Mouse (Mus musculus): Measurements from ENCODE around the gene Isoc2b. TPM values are rescaled to one million over a fixed set of nuclear protein-coding genes. Genes with fewer than 3 reads are reported as not detected.

Gene Isoc2b
- under 1 TPM; 0.18 to 0.59 TPM for polyA plus RNA-seq (2012; fragmentation: generic; extraction: Trizol)

DNA sequence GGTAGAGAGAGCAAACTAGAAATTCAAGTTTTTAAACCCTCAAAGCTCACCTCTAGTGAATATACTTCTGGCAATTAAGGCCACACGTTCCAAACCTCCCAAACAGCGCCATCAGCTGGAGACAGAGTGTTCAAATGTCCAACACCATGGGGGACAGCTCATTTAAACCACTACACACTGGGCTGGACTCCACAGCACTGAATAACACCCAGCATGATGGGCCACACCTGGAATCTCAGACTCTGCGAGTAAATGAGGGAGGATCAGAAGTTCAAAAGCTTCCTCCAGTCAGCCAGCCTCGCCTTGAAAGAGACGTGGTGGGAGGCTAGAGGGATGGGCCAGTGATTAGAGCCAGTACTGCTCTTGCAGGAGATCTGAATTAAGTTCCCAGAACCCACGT is at the start of gene Isoc2b:
Gene Isoc2b, minus strand, starts transcription at position 126 of the 400 bp plus-strand sequence.

DNA sequence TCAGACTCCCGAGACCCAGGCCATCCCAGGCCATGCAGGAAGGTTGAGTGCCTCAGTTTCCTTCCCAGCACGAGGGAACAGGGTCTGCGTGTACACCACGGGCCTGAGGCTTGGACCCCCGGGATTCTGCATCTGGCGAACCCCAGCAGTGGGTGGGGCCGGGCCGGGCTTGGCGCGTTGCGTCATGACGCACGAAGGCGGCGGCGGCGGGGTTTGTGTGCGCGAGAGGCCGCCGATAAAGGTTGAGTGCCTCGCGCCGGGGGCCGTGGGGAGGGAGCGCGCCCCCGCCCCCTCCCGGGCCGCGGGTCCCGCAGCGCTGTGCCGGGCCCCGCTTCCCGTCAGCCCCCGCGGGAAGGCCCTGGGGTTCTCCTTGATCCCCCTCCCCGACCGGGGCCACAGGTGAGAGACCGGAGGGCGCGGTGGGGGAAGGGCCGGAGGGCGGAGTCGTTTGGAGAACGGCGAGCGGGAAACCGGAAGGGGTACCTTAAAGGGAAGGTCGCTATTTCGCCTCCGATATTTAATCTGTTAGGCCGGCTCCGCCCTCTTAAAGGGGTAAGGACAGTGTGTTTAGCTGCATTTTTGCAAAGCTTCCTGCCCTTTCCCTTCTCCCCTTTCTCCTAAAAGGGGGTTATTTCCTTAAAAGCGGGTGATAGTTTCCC is 45.1 kb upstream of the Isoc2b start, which contains the start of gene Zfp628:
Gene Zfp628, plus strand, starts transcription at position 211 of the 659 bp plus-strand sequence.

DNA sequence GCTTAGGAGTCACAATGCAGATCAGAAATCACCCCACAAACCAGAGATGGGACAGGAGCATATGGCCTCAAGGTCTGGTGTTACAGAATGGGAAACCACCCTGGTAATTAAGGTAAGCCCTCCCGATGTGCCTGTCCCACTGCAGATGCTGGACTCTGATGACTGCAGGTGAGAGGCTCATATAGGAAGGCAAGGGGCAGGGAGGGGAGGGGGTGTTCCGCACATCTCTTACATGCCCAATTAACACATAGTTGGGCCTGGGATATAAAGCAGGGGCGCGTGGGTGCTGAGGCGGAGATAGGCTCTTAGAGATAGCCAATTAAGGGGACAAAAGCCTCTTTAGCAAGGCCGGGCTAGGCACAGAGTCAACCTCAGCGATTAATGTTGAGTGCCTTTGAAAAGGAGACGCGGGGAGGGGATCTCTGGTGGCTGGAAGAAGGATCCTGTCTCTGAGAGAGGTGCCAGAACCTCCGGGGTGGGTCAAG is 36.5 kb upstream of the Isoc2b start, which contains the start of gene Gm36210:
Gene Gm36210, minus strand, starts transcription at position 51 of the 485 bp plus-strand sequence.

DNA sequence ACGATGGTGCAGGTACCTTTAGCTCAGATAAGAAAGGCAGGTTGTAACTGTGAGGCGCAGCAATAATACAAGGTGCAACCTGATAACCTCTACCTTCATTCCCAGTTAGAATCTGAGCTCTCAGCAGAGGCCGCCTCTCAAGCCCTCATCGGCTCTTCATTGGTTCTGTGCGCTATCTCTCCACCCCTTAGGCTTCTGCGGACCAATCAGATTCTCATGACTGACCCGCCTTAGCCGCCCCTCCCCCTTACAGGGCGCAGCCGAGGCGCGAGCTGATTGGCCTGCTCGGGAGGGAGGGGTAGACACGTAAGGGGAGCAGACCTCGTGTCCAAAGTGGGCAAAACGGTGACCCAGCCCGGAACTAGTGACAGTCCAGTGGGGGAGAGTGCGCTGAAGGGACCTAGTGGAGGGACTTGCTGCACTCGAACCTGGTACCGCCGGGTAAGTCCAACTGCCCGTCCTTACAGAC is 6.7 kb upstream of the Isoc2b start, which contains the start of gene Isoc2a:
Gene Isoc2a, plus strand, starts transcription at position 401 of the 469 bp plus-strand sequence.

DNA sequence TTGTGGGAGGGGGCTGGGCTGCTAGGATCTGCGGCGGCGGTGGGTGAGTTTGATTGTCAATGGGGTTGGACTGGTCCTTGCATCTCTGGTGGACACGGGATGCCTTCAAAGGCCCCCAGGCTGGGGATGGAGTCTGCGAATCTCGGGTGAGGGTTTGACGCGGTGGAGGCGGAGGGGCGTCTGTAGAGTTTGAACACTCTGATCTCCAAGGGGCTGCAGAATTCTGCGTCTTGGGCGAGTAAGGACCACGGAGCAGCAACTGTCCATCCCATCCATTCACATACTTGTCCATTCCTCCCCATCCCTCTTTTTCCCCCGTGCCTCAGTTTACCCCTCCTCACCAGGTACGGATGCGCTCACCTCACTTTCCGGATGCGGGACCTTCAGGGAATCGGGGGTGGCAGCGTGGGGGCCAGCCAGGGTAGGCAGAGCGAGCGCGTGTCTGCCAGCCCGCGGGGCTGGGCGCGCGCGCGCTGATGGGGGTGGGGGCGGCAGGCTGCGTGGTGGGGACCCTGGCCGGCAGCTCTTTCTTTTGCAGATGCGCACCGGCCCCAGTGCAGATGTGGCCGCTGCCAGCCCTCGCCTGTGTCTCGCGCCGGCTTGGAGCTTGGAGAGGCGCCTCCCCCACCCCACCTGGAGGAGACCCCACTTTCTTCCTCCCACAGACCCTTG is 25.7 kb downstream of the Isoc2b start, which contains the start of gene Shisa7:
Gene Shisa7, minus strand, starts transcription at position 452 of the 672 bp plus-strand sequence.

DNA sequence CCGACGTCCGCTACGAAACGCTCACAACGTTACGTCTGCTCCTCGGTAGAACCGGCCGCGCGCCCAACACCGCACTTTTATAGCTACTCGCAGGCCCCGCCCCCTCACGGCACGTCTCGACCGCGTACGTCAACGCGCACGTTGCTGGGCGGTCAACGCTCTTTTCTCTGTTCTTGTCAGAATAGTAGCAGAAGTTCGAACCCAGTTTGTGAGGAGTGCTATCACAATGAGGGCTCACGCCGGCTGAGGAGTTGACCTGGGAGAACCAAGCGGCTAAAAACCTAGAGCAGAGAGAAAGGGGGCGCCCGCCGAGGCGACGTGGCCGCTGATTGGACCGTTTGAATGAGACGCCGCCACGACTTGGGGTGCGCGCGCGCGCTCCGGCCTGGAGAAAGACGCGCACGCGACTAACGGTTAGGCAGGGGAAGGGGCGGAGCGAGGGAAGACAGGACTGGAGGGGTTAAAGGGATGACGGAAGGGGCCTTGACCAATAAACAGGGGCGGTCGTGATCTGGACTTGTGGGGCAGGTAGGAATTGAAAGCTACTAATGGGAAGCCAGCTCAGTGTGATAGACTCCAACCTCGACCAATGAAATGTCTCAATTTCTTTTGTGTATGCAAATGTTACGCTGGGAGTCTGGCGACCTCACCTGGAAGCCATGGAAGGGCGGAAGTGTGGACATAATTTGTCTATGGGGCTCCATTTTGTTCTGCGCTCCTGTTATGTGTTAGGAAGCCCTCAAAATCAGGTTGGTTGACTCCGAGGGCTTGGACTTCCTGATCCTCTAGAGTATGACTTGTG is 57.6 kb downstream of the Isoc2b start, which contains the start of gene Ube2s:
Gene Ube2s, minus strand, starts transcription at position 288 of the 802 bp plus-strand sequence.

Other genes with a start within 250 kb of the Isoc2b start
- 1 to 10 TPM; 1.9 to 4.9 TPM for gene Tmem86b, start 238.8 kb downstream of the Isoc2b start, polyA plus RNA-seq (2012; fragmentation: generic; extraction: Trizol)
- 10 to 100 TPM; 24.9 to 47.9 TPM for gene Ppp6r1, start 211.2 kb downstream of the Isoc2b start, polyA plus RNA-seq (2012; fragmentation: generic; extraction: Trizol)
- gene Hspbp1, start 185.2 kb downstream of the Isoc2b start, polyA plus RNA-seq (2012; fragmentation: generic; extraction: Trizol) = 100 to 1,000 TPM in 1 of 2 experiments, 10 to 100 TPM in 1; 56.4 to 125 TPM
- 10 to 100 TPM in 1 of 2 experiments, 1 to 10 TPM in 1; 3.8 to 11.2 TPM for gene Brsk1, start 179.7 kb downstream of the Isoc2b start, polyA plus RNA-seq (2012; fragmentation: generic; extraction: Trizol)
- under 1 TPM; 0.02 to 0.27 TPM for gene Tmem150b, start 145.0 kb downstream of the Isoc2b start, polyA plus RNA-seq (2012; fragmentation: generic; extraction: Trizol)
- gene Kmt5c, start 130.1 kb downstream of the Isoc2b start, polyA plus RNA-seq (2012; fragmentation: generic; extraction: Trizol) = 10 to 100 TPM in 1 of 2 experiments, 1 to 10 TPM in 1; 6.4 to 30.2 TPM
- under 1 TPM; 0.08 to 0.26 TPM for gene Cox6b2, start 117.2 kb downstream of the Isoc2b start, polyA plus RNA-seq (2012; fragmentation: generic; extraction: Trizol)
- not detected for gene Fam71e2, start 99.0 kb downstream of the Isoc2b start, polyA plus RNA-seq (2012; fragmentation: generic; extraction: Trizol)
- gene Il11, start 87.4 kb downstream of the Isoc2b start, polyA plus RNA-seq (2012; fragmentation: generic; extraction: Trizol) = under 1 TPM; 0.66 to 0.91 TPM
- 1 to 10 TPM in 1 of 2 experiments, under 1 TPM in 1; 0.61 to 1.1 TPM for gene Tmem190, start 87.3 kb downstream of the Isoc2b start, polyA plus RNA-seq (2012; fragmentation: generic; extraction: Trizol)
- gene Tmem238, start 80.6 kb downstream of the Isoc2b start, polyA plus RNA-seq (2012; fragmentation: generic; extraction: Trizol) = 10 to 100 TPM in 1 of 2 experiments, 1 to 10 TPM in 1; 9.5 to 53.2 TPM
- over 10,000 TPM in 1 of 2 experiments, 1,000 to 10,000 TPM in 1; 4,560 to 11,128 TPM for gene Rpl28, start 77.4 kb downstream of the Isoc2b start, polyA plus RNA-seq (2012; fragmentation: generic; extraction: Trizol)
- gene Ube2s, start 57.7 kb downstream of the Isoc2b start, polyA plus RNA-seq (2012; fragmentation: generic; extraction: Trizol) = 100 to 1,000 TPM; 315 to 381 TPM
- gene Shisa7, start 25.6 kb downstream of the Isoc2b start, polyA plus RNA-seq (2012; fragmentation: generic; extraction: Trizol) = not detected
- gene Isoc2a, start 6.9 kb upstream of the Isoc2b start, polyA plus RNA-seq (2012; fragmentation: generic; extraction: Trizol) = 1 to 10 TPM; 1.5 to 3.4 TPM
- gene Gm36210, start 36.3 kb upstream of the Isoc2b start, polyA plus RNA-seq (2012; fragmentation: generic; extraction: Trizol) = under 1 TPM in 1 of 2 experiments, not detected in 1; 0.19 TPM
- 10 to 100 TPM in 1 of 2 experiments, 1 to 10 TPM in 1; 8.1 to 11.7 TPM for gene Zfp628, start 45.0 kb upstream of the Isoc2b start, polyA plus RNA-seq (2012; fragmentation: generic; extraction: Trizol)
- gene Nat14, start 51.8 kb upstream of the Isoc2b start, polyA plus RNA-seq (2012; fragmentation: generic; extraction: Trizol) = 1 to 10 TPM in 1 of 2 experiments, under 1 TPM in 1; 0.78 to 6.7 TPM
- gene Ssc5d, start 55.5 kb upstream of the Isoc2b start, polyA plus RNA-seq (2012; fragmentation: generic; extraction: Trizol) = 10 to 100 TPM in 1 of 2 experiments, 1 to 10 TPM in 1; 4.7 to 87.9 TPM
- under 1 TPM; 0.01 to 0.13 TPM for gene Sbk2, start 94.1 kb upstream of the Isoc2b start, polyA plus RNA-seq (2012; fragmentation: generic; extraction: Trizol)
- gene Sbk3, start 100.9 kb upstream of the Isoc2b start, polyA plus RNA-seq (2012; fragmentation: generic; extraction: Trizol) = under 1 TPM; 0.01 to 0.13 TPM
- gene Zfp579, start 125.9 kb upstream of the Isoc2b start, polyA plus RNA-seq (2012; fragmentation: generic; extraction: Trizol) = 10 to 100 TPM in 1 of 2 experiments, 1 to 10 TPM in 1; 7.9 to 20.1 TPM
- gene Zfp524, start 144.2 kb upstream of the Isoc2b start, polyA plus RNA-seq (2012; fragmentation: generic; extraction: Trizol) = 10 to 100 TPM; 24.7 to 30.2 TPM
- gene Fiz1, start 144.4 kb upstream of the Isoc2b start, polyA plus RNA-seq (2012; fragmentation: generic; extraction: Trizol) = 10 to 100 TPM; 22.6 to 29.6 TPM
- under 1 TPM; 0.14 to 0.17 TPM for gene Gm44973, start 145.2 kb upstream of the Isoc2b start, polyA plus RNA-seq (2012; fragmentation: generic; extraction: Trizol)
- 10 to 100 TPM in 1 of 2 experiments, 1 to 10 TPM in 1; 6.3 to 24.5 TPM for gene Zfp865, start 150.1 kb upstream of the Isoc2b start, polyA plus RNA-seq (2012; fragmentation: generic; extraction: Trizol)
- gene Ccdc106, start 150.3 kb upstream of the Isoc2b start, polyA plus RNA-seq (2012; fragmentation: generic; extraction: Trizol) = under 1 TPM; 0.12 to 0.55 TPM
- gene 4632433K11Rik, start 163.9 kb upstream of the Isoc2b start, polyA plus RNA-seq (2012; fragmentation: generic; extraction: Trizol) = not detected
- gene Zfp784, start 168.2 kb upstream of the Isoc2b start, polyA plus RNA-seq (2012; fragmentation: generic; extraction: Trizol) = 1 to 10 TPM; 1.7 to 8.9 TPM
- 10 to 100 TPM; 26.8 to 46.2 TPM for gene Zfp580, start 181.3 kb upstream of the Isoc2b start, polyA plus RNA-seq (2012; fragmentation: generic; extraction: Trizol)
- gene U2af2, start 191.9 kb upstream of the Isoc2b start, polyA plus RNA-seq (2012; fragmentation: generic; extraction: Trizol) = 100 to 1,000 TPM; 166 to 202 TPM
- 100 to 1,000 TPM; 130 to 144 TPM for gene Epn1, start 210.0 kb upstream of the Isoc2b start, polyA plus RNA-seq (2012; fragmentation: generic; extraction: Trizol)
- gene Rfpl4, start 246.7 kb upstream of the Isoc2b start, polyA plus RNA-seq (2012; fragmentation: generic; extraction: Trizol) = under 1 TPM in 1 of 2 experiments, not detected in 1; 0.06 TPM

Measured in C3H10T1/2 (cell line).